Mouse (Mus musculus) limb, embryonic 13.5 days (tissue): ENCODE measurements at regions not wholly inside any gene's neighbourhood (a gene's known extent, or its start where the extent isn't known, plus 50 kb on each side); places are given as distances from the start of the nearest gene placed in this dataset.

ENCODE experiments used
- ATAC-seq: fragments of 200-750 bp; cut with Nextera tagmentation; 2 replicates; pipeline ENCODE4 v1.8.0; 2017; ENCODE audit warnings: low read depth, moderate number of reproducible peaks, moderate TSS enrichment; ENCODE audit not compliant: low FRiP score
- H3K27ac ChIP-seq: fragments of 300-500 bp; sonication (generic); 2 replicates; pipeline ENCODE4 v1.5.1; 2015; ENCODE audit warnings: inconsistent platforms, mild to moderate bottlenecking, moderate library complexity
- H3K27me3 ChIP-seq: fragments of 300-500 bp; sonication (generic); 2 replicates; pipeline ENCODE4 v1.6.1; 2015; ENCODE audit warnings: mild to moderate bottlenecking, inconsistent platforms
- H3K36me3 ChIP-seq: fragments of 300-500 bp; sonication (generic); 2 replicates; pipeline ENCODE4 v1.6.1; 2015; ENCODE audit warnings: inconsistent platforms, mild to moderate bottlenecking, moderate library complexity
- H3K4me1 ChIP-seq: fragments of 300-500 bp; sonication (generic); 2 replicates; pipeline ENCODE4 v1.6.1; 2015; ENCODE audit warnings: inconsistent platforms
- H3K4me2 ChIP-seq: fragments of 300-500 bp; sonication (generic); replicated peaks from 2 replicates; pipeline ENCODE4 v1.6.1; 2015; ENCODE audit warnings: inconsistent platforms, mild to moderate bottlenecking, moderate library complexity
- H3K4me3 ChIP-seq: fragments of 300-500 bp; sonication (generic); 2 replicates; pipeline ENCODE4 v1.5.1; 2015; ENCODE audit warnings: moderate library complexity, mild to moderate bottlenecking, inconsistent platforms
- H3K9ac ChIP-seq: fragments of 300-500 bp; sonication (generic); 2 replicates; pipeline ENCODE4 v1.6.1; 2015; ENCODE audit warnings: mild to moderate bottlenecking, inconsistent platforms
- H3K9me3 ChIP-seq: fragments of 300-500 bp; sonication (generic); 2 replicates; pipeline ENCODE4 v1.6.1; 2016; ENCODE audit warnings: inconsistent platforms
- WGBS: fragments of 180-500 bp; shearing (Covaris S2); methylation state at CpG from one replicate; pipeline ENCODE4 v1.1.7; 2015; 5-methylcytosine and 5-hydroxymethylcytosine counted together

DNA sequence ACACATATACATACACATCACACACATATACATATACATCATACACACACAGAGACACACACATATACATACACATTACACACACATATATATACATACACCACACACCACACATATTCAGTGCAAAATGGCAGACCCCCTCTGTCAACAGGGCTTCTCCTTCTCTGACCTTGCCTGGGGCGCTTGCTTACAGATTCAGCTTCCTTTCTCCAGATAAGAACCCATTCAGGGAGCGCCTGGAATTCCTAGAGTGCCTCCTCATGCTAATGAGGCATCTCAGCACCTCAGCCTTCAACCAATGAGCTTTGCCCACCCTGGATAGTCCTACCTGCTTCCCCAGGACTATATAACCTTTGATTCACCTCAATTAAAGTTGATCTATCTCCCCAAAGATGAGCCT is 200.3 kb downstream of the Spata18 start:
- Histone ChIP-seq H3K9ac (no peak overlapping the region), H3K27ac (no peak overlapping the region), H3K36me3 (no peaks in the 10 kb centered on the region), H3K27me3 (no peaks in the 10 kb centered on the region), H3K4me3 (no peak overlapping the region), H3K9me3 (no peaks in the 10 kb centered on the region), H3K4me2 (no peak overlapping the region), H3K4me1 (peaks cover 46% of the 10 kb centered on the region)
- WGBS, result 85% methylated on average over 2 of the region's 2 CpGs
- ATAC-seq, result no peak

DNA sequence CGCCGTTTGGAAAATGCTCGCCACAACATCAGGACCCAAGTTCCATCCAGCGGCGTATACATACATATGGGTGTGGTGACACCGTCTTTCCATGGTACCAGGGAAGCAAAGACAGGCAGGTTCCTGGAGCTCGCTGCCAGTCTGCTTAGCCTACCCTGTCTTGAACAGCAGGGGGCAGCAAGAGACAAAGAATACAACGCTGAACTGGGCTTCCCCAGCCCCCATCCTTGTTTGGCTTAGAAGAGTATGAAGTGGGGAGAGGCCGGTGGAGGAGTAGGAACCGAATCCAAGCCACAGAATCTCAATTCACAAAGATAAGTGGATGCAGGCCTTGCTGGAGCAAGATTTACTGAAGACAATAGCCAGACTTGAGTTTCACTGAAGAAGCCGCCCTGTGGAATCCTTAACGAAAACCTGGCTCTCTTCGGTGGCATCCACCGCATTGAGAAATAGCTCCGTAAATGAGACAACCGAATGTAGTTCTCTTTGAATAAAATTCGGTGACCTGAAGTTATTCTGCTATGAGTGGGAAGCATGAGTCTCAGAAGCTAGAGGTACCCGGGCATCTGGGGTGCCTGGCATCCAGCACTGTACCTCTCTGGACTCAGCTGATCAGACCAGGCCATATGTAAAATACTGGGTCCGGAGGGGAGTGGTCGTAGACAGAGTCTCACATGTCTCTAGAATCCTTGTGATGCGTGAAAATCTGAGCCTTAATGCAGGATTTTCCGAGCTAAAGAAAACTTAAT is 203.0 kb downstream of the Spata18 start:
- Histone ChIP-seq H3K27ac (peak overlapping the region; percentile 79), H3K4me3 (no peak overlapping the region), H3K36me3 (no peaks in the 10 kb centered on the region), H3K4me1 (peaks cover 34% of the 10 kb centered on the region), H3K9ac (no peak overlapping the region; the same call in none of the 2 replicates), H3K27me3 (no peaks in the 10 kb centered on the region), H3K4me2 (peak overlapping the region; percentile 41), H3K9me3 (no peaks in the 10 kb centered on the region)
- ATAC-seq, result peak; percentile 93
- 38% methylated on average over 22 of the region's 22 CpGs for WGBS

DNA sequence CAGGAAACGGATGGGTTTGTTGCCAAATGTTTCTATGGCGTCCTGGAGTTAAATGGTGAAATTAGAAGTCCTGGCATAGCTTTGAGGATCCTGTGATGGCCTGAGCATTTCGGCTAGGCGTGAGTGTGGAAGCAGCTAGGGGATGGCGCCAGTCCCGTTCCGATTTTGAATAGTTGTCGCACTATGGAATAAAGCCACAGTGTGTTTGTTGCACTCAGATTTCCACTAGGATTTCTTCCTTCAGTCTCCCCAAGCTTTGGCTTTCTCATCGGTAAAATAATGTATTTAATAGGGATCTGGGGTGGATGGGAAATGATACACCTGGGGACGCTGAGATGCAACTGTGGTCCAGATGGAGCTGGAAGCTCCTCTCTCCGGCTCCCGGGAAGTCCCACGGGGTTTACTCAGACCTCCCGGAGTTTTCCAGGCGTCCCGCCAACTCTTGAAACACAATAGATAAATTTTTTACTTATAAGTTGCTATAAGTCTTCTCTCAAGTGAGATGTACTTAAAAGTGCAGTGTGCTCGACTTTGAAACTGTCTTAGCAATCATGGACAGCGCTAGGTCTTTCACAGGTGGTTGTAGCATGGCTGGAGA is 203.7 kb downstream of the Spata18 start:
- no peaks in the 10 kb centered on the region for H3K27me3 ChIP-seq
- H3K36me3 ChIP-seq, result no peaks in the 10 kb centered on the region
- H3K4me2 ChIP-seq, result peak overlapping the region; percentile 41; the same call in 1 of the 2 replicates
- H3K9ac ChIP-seq, result no peak overlapping the region; the same call in 1 of the 2 replicates
- no peaks in the 10 kb centered on the region for H3K9me3 ChIP-seq
- H3K27ac ChIP-seq, result peak overlapping the region; percentile 79
- no peak overlapping the region for H3K4me3 ChIP-seq
- ATAC-seq, result 0 out of 2 replicates have a peak, but pooled peaks have one; percentile 21
- 51% methylated on average over 18 of the region's 18 CpGs for WGBS
- H3K4me1 ChIP-seq, result peaks cover 30% of the 10 kb centered on the region

DNA sequence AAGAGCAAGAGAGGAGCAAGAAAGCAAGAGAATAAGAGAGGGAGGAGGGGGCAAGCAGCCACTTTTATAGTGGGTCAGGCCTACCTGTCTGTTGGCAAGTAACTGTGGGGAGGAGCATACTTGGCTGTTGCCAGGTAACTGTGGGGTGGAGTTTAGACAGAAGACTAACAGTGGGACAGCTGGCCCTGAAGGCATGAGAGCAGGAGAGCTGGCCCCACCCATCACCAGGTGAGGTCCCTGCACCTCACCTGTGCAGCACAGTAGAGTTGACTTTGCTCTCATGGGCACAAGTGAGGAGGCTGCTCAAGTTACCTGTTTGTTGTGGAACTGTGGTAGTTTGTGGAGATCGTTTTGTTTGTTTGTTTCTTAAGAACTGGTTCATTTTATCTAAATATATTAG is 208.1 kb downstream of the Spata18 start:
- H3K4me3 ChIP-seq, result no peak overlapping the region
- no peaks in the 10 kb centered on the region for H3K9me3 ChIP-seq
- H3K4me2 ChIP-seq, result no peak overlapping the region
- no peak overlapping the region for H3K9ac ChIP-seq
- WGBS, result 86% methylated on average over 1 of the region's 1 CpGs
- H3K27ac ChIP-seq, result no peak overlapping the region
- H3K4me1 ChIP-seq, result peaks cover 17% of the 10 kb centered on the region
- ATAC-seq, result no peak
- no peaks in the 10 kb centered on the region for H3K27me3 ChIP-seq
- no peaks in the 10 kb centered on the region for H3K36me3 ChIP-seq

DNA sequence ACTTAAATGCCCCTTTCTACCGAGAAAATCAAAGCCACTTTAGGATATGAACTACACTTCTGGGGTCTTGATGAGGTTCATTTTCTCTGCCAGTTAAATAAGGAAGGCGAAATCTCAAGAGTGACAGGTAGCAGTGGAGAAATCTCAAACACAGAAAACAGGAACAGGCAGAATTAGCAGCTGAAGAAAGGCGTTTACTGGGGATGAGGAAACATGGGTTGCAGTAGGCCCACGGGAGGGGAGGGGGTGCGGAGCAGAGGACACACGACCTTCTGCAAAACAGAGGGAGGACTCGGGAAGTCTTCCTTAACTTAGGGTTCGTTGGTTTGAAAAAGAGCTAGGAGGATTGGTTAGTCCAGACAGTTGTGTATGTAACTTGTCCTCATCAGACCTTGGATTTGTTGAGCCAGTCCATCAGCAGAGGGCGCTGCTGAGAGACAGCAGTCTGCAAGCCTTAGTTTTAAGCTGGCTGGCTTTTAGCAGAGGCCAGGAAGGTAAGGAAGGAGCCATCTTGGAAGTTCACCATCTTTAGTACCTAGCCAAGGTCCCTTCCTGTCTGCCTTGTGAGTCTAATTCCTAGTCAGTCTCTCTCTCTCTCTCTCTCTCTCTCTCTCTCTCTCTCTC is 204.0 kb downstream of the Usp46 start:
- H3K27ac ChIP-seq, result no peak overlapping the region
- H3K4me2 ChIP-seq, result no peak overlapping the region
- no peak for ATAC-seq
- no peaks in the 10 kb centered on the region for H3K9me3 ChIP-seq
- 73% methylated on average over 9 of the region's 9 CpGs for WGBS
- no peaks in the 10 kb centered on the region for H3K4me1 ChIP-seq
- H3K36me3 ChIP-seq, result no peaks in the 10 kb centered on the region
- H3K4me3 ChIP-seq, result no peak overlapping the region
- no peak overlapping the region for H3K9ac ChIP-seq
- H3K27me3 ChIP-seq, result no peaks in the 10 kb centered on the region

DNA sequence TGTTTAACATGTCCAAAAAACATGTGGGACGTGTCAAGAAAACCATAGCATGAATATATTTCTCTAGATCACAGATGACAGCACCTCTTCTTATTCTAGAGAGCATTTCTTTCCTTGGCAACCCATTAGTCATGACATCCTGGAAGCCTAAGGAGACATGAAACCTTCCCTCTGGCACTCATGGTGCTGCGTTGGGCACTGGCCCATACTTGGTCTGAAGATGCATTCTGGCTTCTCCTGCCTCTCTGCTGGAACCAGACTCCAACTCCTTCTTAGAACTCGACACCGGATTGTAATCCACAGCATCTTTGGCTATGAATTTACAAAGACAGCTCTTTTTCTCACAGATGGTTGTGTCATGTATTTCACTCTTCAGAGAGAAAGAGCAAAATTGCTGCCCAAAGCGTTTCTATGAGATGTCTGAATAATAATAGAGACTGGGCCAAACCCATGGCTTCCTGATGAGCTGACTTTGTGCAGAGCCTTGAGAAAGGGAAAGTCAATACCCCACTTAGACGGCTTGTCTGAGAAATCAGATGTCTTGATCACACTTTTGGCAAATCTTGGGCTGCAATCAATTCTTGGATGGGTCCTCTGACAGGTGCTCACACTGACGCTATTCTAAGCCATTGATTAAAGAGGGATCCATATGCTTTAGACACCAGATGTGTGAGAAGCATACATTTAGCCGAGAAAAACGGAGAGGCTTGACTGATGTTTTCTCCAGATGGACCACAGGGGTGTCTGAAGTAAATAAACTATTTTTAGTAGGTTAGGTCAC is 195.4 kb downstream of the Usp46 start:
- H3K9me3 ChIP-seq, result 0 out of 2 replicates have a peak, but pooled peaks cover 4% of the 10 kb centered on the region
- no peak for ATAC-seq
- no peak overlapping the region for H3K9ac ChIP-seq
- H3K36me3 ChIP-seq, result no peaks in the 10 kb centered on the region
- H3K4me3 ChIP-seq, result no peak overlapping the region
- WGBS, result 75% methylated on average over 9 of the region's 9 CpGs
- H3K4me1 ChIP-seq, result no peaks in the 10 kb centered on the region
- H3K27me3 ChIP-seq, result no peaks in the 10 kb centered on the region
- H3K4me2 ChIP-seq, result no peak overlapping the region
- H3K27ac ChIP-seq, result no peak overlapping the region

DNA sequence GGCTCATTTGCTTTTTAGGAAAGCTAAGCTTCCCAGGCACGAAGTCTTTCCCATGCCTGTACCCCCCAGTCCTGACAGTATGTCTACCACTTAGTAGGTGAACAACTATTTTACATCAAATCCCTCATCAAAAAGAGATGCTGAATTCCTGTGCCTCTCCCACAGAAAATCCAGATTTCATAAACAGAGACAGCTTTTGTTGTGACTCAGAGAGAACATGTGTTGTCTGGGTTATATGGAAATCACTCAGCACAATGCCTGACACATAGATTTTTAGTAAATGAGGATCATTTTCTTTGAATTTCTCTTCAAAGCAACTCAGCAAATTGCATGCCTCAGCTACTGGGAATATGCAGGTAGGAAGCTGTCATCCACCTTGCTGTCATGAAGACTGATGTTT is 193.5 kb downstream of the Usp46 start:
- Histone ChIP-seq H3K27ac (no peak overlapping the region), H3K36me3 (no peaks in the 10 kb centered on the region), H3K27me3 (no peaks in the 10 kb centered on the region), H3K9me3 (0 out of 2 replicates have a peak, but pooled peaks cover 4% of the 10 kb centered on the region), H3K4me1 (no peaks in the 10 kb centered on the region), H3K4me2 (no peak overlapping the region), H3K4me3 (no peak overlapping the region), H3K9ac (no peak overlapping the region)
- WGBS, result 83% methylated on average over 1 of the region's 1 CpGs
- ATAC-seq, result no peak

DNA sequence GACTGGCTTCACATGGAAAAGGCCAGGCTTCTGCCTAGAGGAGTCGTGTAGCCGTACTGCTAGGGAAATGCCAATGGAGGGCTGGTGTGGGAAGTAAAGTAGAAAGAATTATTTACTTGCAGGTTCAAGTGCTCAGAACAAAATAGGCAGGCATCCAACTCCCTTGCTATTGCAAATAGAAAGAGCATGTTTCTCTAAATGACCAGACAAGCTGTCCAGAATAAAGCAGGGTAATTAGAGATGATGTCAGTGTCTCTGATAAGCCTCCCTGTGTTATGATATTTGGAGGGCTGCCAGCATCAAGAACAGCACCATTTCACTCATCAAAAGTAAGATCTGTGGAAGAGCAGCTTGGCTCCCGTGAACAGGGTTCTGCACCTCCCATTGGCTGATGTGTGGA is 192.4 kb downstream of the Usp46 start:
- WGBS, result 66% methylated on average over 3 of the region's 3 CpGs
- Histone ChIP-seq H3K36me3 (no peaks in the 10 kb centered on the region), H3K9me3 (0 out of 2 replicates have a peak, but pooled peaks cover 4% of the 10 kb centered on the region), H3K4me1 (no peaks in the 10 kb centered on the region), H3K9ac (no peak overlapping the region), H3K27ac (no peak overlapping the region), H3K4me3 (no peak overlapping the region), H3K27me3 (no peaks in the 10 kb centered on the region), H3K4me2 (no peak overlapping the region)
- no peak for ATAC-seq

DNA sequence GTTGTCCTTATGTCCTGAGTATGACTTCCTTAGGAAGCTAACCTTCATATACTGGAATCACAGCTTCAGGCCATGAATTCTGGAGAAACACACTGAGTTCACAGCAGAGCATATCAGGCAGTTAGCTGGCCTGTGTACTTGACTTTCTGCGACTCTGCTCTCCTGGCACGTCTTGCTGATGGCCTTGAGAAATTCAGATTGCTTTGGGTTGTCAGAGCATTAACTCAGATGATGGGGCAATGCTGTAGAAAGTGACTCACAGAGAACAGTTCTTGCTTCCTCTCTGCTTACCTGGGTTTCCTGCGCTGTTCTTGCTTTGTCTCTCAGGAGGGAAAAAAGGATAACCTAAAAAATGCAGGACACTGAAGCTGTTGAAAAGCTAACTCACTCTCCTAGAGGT is 187.3 kb downstream of the Usp46 start:
- peaks cover 7% of the 10 kb centered on the region for H3K4me1 ChIP-seq
- H3K27me3 ChIP-seq, result no peaks in the 10 kb centered on the region
- WGBS, result 79% methylated on average over 3 of the region's 3 CpGs
- no peak overlapping the region for H3K4me2 ChIP-seq
- H3K4me3 ChIP-seq, result no peak overlapping the region
- H3K27ac ChIP-seq, result no peak overlapping the region; the same call in 1 of the 2 replicates
- no peaks in the 10 kb centered on the region for H3K9me3 ChIP-seq
- H3K9ac ChIP-seq, result no peak overlapping the region
- no peak for ATAC-seq
- H3K36me3 ChIP-seq, result no peaks in the 10 kb centered on the region

DNA sequence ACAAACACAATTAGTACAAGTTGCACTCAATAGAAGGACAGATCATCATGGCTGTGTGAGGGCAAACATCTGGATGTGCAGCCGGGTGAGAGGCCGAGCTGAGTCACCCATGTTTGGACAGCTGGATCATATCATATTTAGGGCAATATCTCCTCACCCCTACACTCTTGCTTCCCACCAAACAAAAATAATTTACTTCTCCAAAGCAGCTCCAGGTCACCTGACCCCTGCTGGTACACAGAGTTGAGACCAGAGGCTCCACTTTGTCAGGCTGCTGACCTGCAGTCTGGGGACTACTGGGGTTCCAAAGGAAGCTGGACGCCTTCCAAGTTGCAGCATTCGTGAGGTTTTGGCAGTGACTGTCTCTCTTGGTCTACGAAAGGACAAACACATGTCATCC is 186.3 kb downstream of the Usp46 start:
- no peak for ATAC-seq

DNA sequence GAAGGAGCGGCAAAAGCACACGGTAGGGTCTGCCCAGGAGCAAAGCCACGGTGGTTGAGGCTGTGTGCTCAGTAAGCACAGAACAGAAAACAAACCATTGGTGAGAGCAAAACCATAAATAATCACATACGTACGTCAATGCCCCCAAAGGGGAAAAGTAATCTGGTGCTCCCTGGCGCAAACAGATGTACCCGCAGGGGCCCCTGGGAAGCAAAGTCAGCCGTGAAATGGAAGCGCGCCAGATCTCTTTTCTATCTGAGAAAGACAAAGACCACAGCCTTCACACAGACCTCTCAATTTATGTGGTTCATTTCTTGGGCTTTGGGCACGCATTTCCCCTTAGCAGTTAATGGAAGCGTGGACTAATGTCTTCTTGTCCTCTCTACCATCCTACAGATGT is 183.2 kb downstream of the Usp46 start:
- H3K9ac ChIP-seq, result no peak overlapping the region
- no peaks in the 10 kb centered on the region for H3K36me3 ChIP-seq
- H3K4me1 ChIP-seq, result peaks cover 7% of the 10 kb centered on the region
- no peak overlapping the region for H3K4me3 ChIP-seq
- no peak for ATAC-seq
- 66% methylated on average over 12 of the region's 12 CpGs for WGBS
- no peaks in the 10 kb centered on the region for H3K27me3 ChIP-seq
- H3K4me2 ChIP-seq, result no peak overlapping the region
- H3K27ac ChIP-seq, result no peak overlapping the region
- H3K9me3 ChIP-seq, result no peaks in the 10 kb centered on the region

More for the DNA sequence above, 186.3 kb downstream of the Usp46 start:
- Histone ChIP-seq H3K27ac (no peak overlapping the region), H3K36me3 (no peaks in the 10 kb centered on the region), H3K9ac (no peak overlapping the region), H3K9me3 (no peaks in the 10 kb centered on the region), H3K4me3 (no peak overlapping the region), H3K4me2 (no peak overlapping the region), H3K4me1 (peaks cover 7% of the 10 kb centered on the region), H3K27me3 (no peaks in the 10 kb centered on the region)
- 22% methylated on average over 5 of the region's 5 CpGs for WGBS

DNA sequence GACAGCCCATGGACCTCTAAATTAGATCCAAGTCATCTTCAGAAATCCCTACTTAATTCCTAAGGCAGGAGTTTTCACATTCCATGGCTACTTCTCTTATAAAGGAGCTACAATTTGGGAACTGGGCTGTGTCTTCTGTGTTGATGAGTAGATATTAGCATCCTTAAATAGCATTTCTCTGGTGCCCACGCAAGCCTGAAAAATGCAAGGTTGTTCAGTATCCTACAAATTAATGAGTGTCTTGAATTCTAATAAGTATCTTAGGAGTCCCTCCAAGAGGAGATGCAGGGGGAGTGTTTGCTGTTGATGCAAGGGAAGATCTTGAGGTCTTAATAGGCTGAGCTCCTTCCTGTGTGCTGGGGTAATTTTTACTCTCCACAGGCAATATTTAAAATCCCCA is 182.5 kb downstream of the Usp46 start:
- Histone ChIP-seq H3K4me1 (peaks cover 7% of the 10 kb centered on the region), H3K27me3 (no peaks in the 10 kb centered on the region), H3K9me3 (no peaks in the 10 kb centered on the region), H3K36me3 (no peaks in the 10 kb centered on the region), H3K4me3 (no peak overlapping the region), H3K4me2 (no peak overlapping the region), H3K27ac (no peak overlapping the region), H3K9ac (no peak overlapping the region)
- ATAC-seq, result no peak
- 95% methylated on average over 1 of the region's 1 CpGs for WGBS
